Mouse (Mus musculus): ENCODE measurements around the gene Wipf2.

The Wipf2 gene

GRCm38 (mm10) chr11:98877001-98877400 lies 13.6 kb downstream of the Wipf2 start:
- ChIA-PET POLR2A (interaction anchor here in 2 of 4 experiments (0.6 to 8.8 kb wide), 2 partner anchors 30 to 45 kb away, joined by 6 to 53 read pairs; partner anchors contain the start of gene Cdc6 (in 1 of the 2)), CTCF (interaction anchor here in 2 of 4 experiments (0.6 to 1.0 kb wide), 2 partner anchors 10 to 90 kb away, joined by 3 read pairs; no protein-coding TSS in a partner anchor)

- CTCF ChIA-PET = no interaction called here
These were observed 24.3 kb downstream of the Wipf2 start for GRCm38 (mm10) chr11:98887703-98888102.

GRCm38 (mm10) chr11:98889077-98889476 lies 25.6 kb downstream of the Wipf2 start:
- ChIA-PET POLR2A (interaction anchor here in 1 of 4 experiments (0.7 to 3.1 kb wide), 2 partner anchors 18 to 126 kb away, joined by 3 to 19 read pairs; partner anchors contain the start of gene Cdc6), CTCF (no interaction called here)

More at GRCm38 (mm10) chr11:98887703-98888102, 24.3 kb downstream of the Wipf2 start:
- POLR2A ChIA-PET = interaction anchor here in 3 of 4 experiments (0.6 to 1.2 kb wide), 5 partner anchors 12 to 53 kb away, joined by 3 to 8 read pairs (median 5); no protein-coding TSS in a partner anchor

GRCm38 (mm10) chr11:98889977-98890376 lies 26.5 kb downstream of the Wipf2 start:
- CTCF ChIA-PET = no interaction called here
- POLR2A ChIA-PET = interaction anchor here in 2 of 4 experiments (0.5 to 3.1 kb wide), 9 partner anchors 9 to 213 kb away, joined by 3 to 19 read pairs (median 6); partner anchors contain the start of genes Cdc6 (in 1 of the 2) and Wipf2 (in 1 of the 2)

- ChIA-PET POLR2A (interaction anchor here in 2 of 4 experiments (0.7 to 1.2 kb wide), 3 partner anchors 9 to 14 kb away, joined by 3 to 5 read pairs (median 3); no protein-coding TSS in a partner anchor), CTCF (interaction anchor here in 2 of 4 experiments (0.5 to 1.2 kb wide), 3 partner anchors 24 to 404 kb away, joined by 3 to 4 read pairs (median 4); no protein-coding TSS in a partner anchor)
These were observed 29.0 kb downstream of the Wipf2 start for GRCm38 (mm10) chr11:98892426-98892825.

- ChIA-PET POLR2A (interaction anchor here in 1 of 4 experiments (1.1 to 3.1 kb wide), 3 partner anchors 7 to 29 kb away, joined by 4 to 19 read pairs (median 8); partner anchors contain the start of gene Cdc6), CTCF (interaction anchor here in 1 of 4 experiments (0.5 kb wide), 1 partner anchor 226 kb away, joined by 8 read pairs; no protein-coding TSS in a partner anchor)
These were observed 37.2 kb downstream of the Wipf2 start for GRCm38 (mm10) chr11:98900529-98901125.

GRCm38 (mm10) chr11:98902621-98903245 lies 39.3 kb downstream of the Wipf2 start:
- ChIA-PET CTCF (interaction anchor here in 2 of 4 experiments (0.6 to 1.2 kb wide), 4 partner anchors 19 to 185 kb away, joined by 3 to 7 read pairs (median 4); no protein-coding TSS in a partner anchor), POLR2A (interaction anchor here in 3 of 4 experiments (0.6 to 2.0 kb wide), 11 partner anchors 10 to 568 kb away, joined by 3 to 13 read pairs (median 4); partner anchors contain the start of gene Gjd3 (in 1 of the 3))

GRCm38 (mm10) chr11:98904577-98904976 lies 41.1 kb downstream of the Wipf2 start:
- ChIA-PET CTCF (interaction anchor here in 1 of 4 experiments (0.8 to 1.0 kb wide), 2 partner anchors 12 to 118 kb away, joined by 3 to 4 read pairs; no protein-coding TSS in a partner anchor), POLR2A (interaction anchor here in 2 of 4 experiments (1.1 to 6.4 kb wide), 7 partner anchors 8 to 77 kb away, joined by 3 to 53 read pairs (median 4); partner anchors contain the start of gene Gjd3 (in 1 of the 2))

GRCm38 (mm10) chr11:98905033-98905432 lies 41.6 kb downstream of the Wipf2 start:
- ChIA-PET CTCF (interaction anchor here in 1 of 4 experiments (0.8 to 1.0 kb wide), 2 partner anchors 11 to 118 kb away, joined by 3 to 4 read pairs; no protein-coding TSS in a partner anchor), POLR2A (interaction anchor here in 2 of 4 experiments (0.6 to 6.4 kb wide), 10 partner anchors 8 to 1372 kb away, joined by 3 to 53 read pairs (median 5); partner anchors contain the start of gene Gjd3 (in 1 of the 2))

- CTCF ChIA-PET = interaction anchor here in 1 of 4 experiments (1.6 kb wide), 1 partner anchor 11 kb away, joined by 6 read pairs; no protein-coding TSS in a partner anchor
- POLR2A ChIA-PET = interaction anchor here in 2 of 4 experiments (0.6 to 6.4 kb wide), 17 partner anchors 8 to 1372 kb away, joined by 3 to 53 read pairs (median 7); partner anchors contain the start of genes Nr1d1 (in 1 of the 2), Rara (in 1 of the 2) and Wipf2 (in 1 of the 2)
These were observed 42.1 kb downstream of the Wipf2 start for GRCm38 (mm10) chr11:98905583-98905982.

- ChIA-PET CTCF (interaction anchor here (0.5 to 2.5 kb wide), 14 partner anchors 9 to 452 kb away, joined by 3 to 9 read pairs (median 4); no protein-coding TSS in a partner anchor), POLR2A (interaction anchor here (0.5 to 6.4 kb wide), 69 partner anchors 8 to 225 kb away, joined by 3 to 53 read pairs (median 5); partner anchors contain the start of genes Top2a (in 3 of the 4), Psmd3 (in 2 of the 4), Wipf2 (in 2 of the 4) and Gjd3 (in 1 of the 4))
These were observed 43.6 kb downstream of the Wipf2 start for GRCm38 (mm10) chr11:98907063-98907436.

GRCm38 (mm10) chr11:98907437-98908173 lies 44.2 kb downstream of the Wipf2 start, which contains the start of gene Cdc6:
Gene Cdc6 (plus strand): TSS chr11:98907801.
- ChIA-PET POLR2A (interaction anchor here in 3 of 4 experiments (0.5 to 6.4 kb wide), 81 partner anchors 8 to 241 kb away, joined by 3 to 53 read pairs (median 5); partner anchors contain the start of genes Top2a (in 3 of the 3), Psmd3 (in 2 of the 3), Wipf2 (in 2 of the 3) and Gjd3 (in 1 of the 3)), CTCF (interaction anchor here (0.5 to 2.5 kb wide), 23 partner anchors 9 to 451 kb away, joined by 3 to 9 read pairs (median 3); no protein-coding TSS in a partner anchor)

- CTCF ChIA-PET = interaction anchor here in 2 of 4 experiments (0.7 to 1.4 kb wide), 2 partner anchors 12 to 216 kb away, joined by 3 to 6 read pairs; no protein-coding TSS in a partner anchor
- POLR2A ChIA-PET = interaction anchor here in 2 of 4 experiments (0.7 to 6.4 kb wide), 15 partner anchors 9 to 133 kb away, joined by 3 to 53 read pairs (median 4); partner anchors contain the start of gene Rara (in 1 of the 2)
These were observed 46.2 kb downstream of the Wipf2 start for GRCm38 (mm10) chr11:98909654-98910053.

GRCm38 (mm10) chr11:98910415-98910814 lies 47.0 kb downstream of the Wipf2 start:
- ChIA-PET CTCF (interaction anchor here in 1 of 4 experiments (0.9 kb wide), 1 partner anchor 41 kb away, joined by 3 read pairs; no protein-coding TSS in a partner anchor), POLR2A (interaction anchor here in 2 of 4 experiments (0.6 to 0.7 kb wide), 2 partner anchors 16 to 93 kb away, joined by 3 to 4 read pairs; no protein-coding TSS in a partner anchor)

- ChIA-PET POLR2A (interaction anchor here in 1 of 4 experiments (1.1 kb wide), 1 partner anchor 10 kb away, joined by 5 read pairs; no protein-coding TSS in a partner anchor), CTCF (interaction anchor here in 1 of 4 experiments (0.6 kb wide), 1 partner anchor 25 kb away, joined by 3 read pairs; no protein-coding TSS in a partner anchor)
These were observed 48.1 kb downstream of the Wipf2 start for GRCm38 (mm10) chr11:98911498-98911897.

- ChIA-PET CTCF (interaction anchor here in 1 of 4 experiments (1.2 kb wide), 1 partner anchor 8 kb away, joined by 3 read pairs; no protein-coding TSS in a partner anchor), POLR2A (interaction anchor here in 1 of 4 experiments (0.7 to 2.9 kb wide), 9 partner anchors 8 to 110 kb away, joined by 3 to 11 read pairs (median 5); partner anchors contain the start of gene Top2a)
These were observed 50.8 kb downstream of the Wipf2 start for GRCm38 (mm10) chr11:98914196-98914595.
